Mouse (Mus musculus) lung, postnatal 0 days (tissue): ENCODE data around the gene Nfia.
A peak's percentile ranks its signal among the peaks of the same experiment; 100 is the strongest.

Experiments
- CTCF ChIP-seq: IDR thresholded peaks from 2 replicates; pipeline ENCODE4 v1.5.1; 2016; ENCODE audit warnings: antibody characterized with exemption, mild to moderate bottlenecking
- EP300 ChIP-seq: IDR thresholded peaks from 2 replicates; pipeline ENCODE4 v1.6.1; 2016; ENCODE audit warnings: antibody characterized with exemption, mild to moderate bottlenecking, control low read depth

DNA sequence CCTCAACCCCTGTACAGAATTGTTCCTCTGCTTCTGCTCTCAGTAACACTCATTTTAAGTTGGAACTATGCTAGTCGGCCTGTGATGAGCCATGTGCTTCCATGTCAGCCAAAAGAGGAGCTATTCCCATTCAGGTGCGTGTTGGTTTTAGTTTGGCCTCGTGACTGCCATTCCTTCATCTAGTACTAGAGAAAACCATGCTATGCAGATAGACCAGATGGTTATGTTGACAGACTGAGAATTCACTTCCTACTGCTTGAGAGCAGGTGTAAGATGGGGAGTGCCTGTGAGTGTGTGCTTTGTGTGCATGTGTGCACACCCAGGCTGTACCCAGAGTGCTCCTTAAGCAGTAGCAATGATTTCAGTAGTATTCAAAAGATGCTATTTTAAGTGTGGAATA lies 15.0 kb downstream of the Nfia start:
- peak; percentile 69 for TF ChIP-seq EP300
- TF ChIP-seq CTCF, result no peak
